In genomic region chr1:133881813-133882212, GRCm38 (mm10) we compare ENCODE assay signal across 19 mouse cellular contexts. TPM values are rescaled to one million over a fixed set of nuclear protein-coding genes. Genes with fewer than 3 reads are reported as not detected.
A peak's percentile ranks its signal among the peaks of the same experiment; 100 is the strongest.
DNase-seq lines count a peak whose midpoint lies in the region; ATAC-seq and TF ChIP-seq lines count a peak whose summit lies in the region.
"Had no signal": no experiment of that assay in that cellular context is flagged by ENCODE, and none has a peak within 500 bp of the region (broad histone marks: within the 10 kb centered on the region; RNA-seq: fewer than 3 reads in every experiment).

No protein-coding gene starts in this region.

- intact Hi-C loops in gastrocnemius, postnatal 14 days (cut with DNase I; ENCODE audit: low total_unique reads): loop anchor here (10.0 kb wide), 1 partner anchor 47 kb away; no protein-coding TSS in a partner anchor

- no peaks in the 10 kb centered on the region for H3K36me3 ChIP-seq in heart, embryonic 10.5 days
- H3K36me3 ChIP-seq in kidney, postnatal 0 days (ENCODE audit: insufficient read depth, low read length): no peaks in the 10 kb centered on the region
- H3K36me3 ChIP-seq in embryonic facial prominence, embryonic 10.5 days (replicated peaks): no peaks in the 10 kb centered on the region
- no peaks in the 10 kb centered on the region for H3K36me3 ChIP-seq in intestine, embryonic 16.5 days (ENCODE audit: control insufficient read depth, insufficient read depth, low read length)

- H3K4me1 ChIP-seq in heart, embryonic 10.5 days: peaks cover 69% of the 10 kb centered on the region
- H3K4me1 ChIP-seq in kidney, postnatal 0 days (replicated peaks; ENCODE audit: insufficient read depth, low read length): peaks cover 16% of the 10 kb centered on the region
- H3K4me1 ChIP-seq in embryonic facial prominence, embryonic 10.5 days: peaks cover 83% of the 10 kb centered on the region
- peaks cover 30% of the 10 kb centered on the region for H3K4me1 ChIP-seq in intestine, embryonic 16.5 days (ENCODE audit: control insufficient read depth, insufficient read depth, low read length)

- DNase-seq in heart, embryonic 10.5 days (ENCODE audit: low spot score): no peak
- DNase-seq in heart, adult 8-10 months (ENCODE audit: low spot score): no peak
- no peak for DNase-seq in kidney, postnatal 0 days (ENCODE audit: low spot score)
- no peak for DNase-seq in kidney, adult 18-20 months
- DNase-seq in embryonic facial prominence, embryonic 10.5 days (ENCODE audit: low spot score): no peak
- no peak for DNase-seq in gastrocnemius, postnatal 14 days
- no peak for DNase-seq in lung, postnatal 10 days
- DNase-seq: cerebellum, postnatal 14 days; embryo, embryonic 11 days; gastrocnemius, postnatal 36 days; heart, postnatal 4 days; right cerebral cortex, postnatal 4 days; thymus, postnatal 36 days had no signal

- WGBS in heart, embryonic 10.5 days: 50% methylated on average over 6 of the region's 6 CpGs
- WGBS in kidney, postnatal 0 days: 42% methylated on average over 6 of the region's 6 CpGs
- WGBS in embryonic facial prominence, embryonic 10.5 days: 50% methylated on average over 6 of the region's 6 CpGs
- WGBS in intestine, embryonic 16.5 days: 47% methylated on average over 6 of the region's 6 CpGs

- peak overlapping the region; percentile 71 for H3K27ac ChIP-seq in heart, embryonic 10.5 days
- H3K27ac ChIP-seq in kidney, postnatal 0 days: 0 out of 2 replicates have a peak overlapping the region, but pooled peaks have one; percentile 31
- 0 out of 2 replicates have a peak overlapping the region, but pooled peaks have one; percentile 19 for H3K27ac ChIP-seq in embryonic facial prominence, embryonic 10.5 days (replicated peaks)
- peak overlapping the region; percentile 41 for H3K27ac ChIP-seq in intestine, embryonic 16.5 days (ENCODE audit: low read length)

- H3K9me3 ChIP-seq in heart, embryonic 10.5 days: no peaks in the 10 kb centered on the region
- H3K9me3 ChIP-seq in kidney, postnatal 0 days (replicated peaks; ENCODE audit: low read length): no peaks in the 10 kb centered on the region
- H3K9me3 ChIP-seq in embryonic facial prominence, embryonic 10.5 days: no peaks in the 10 kb centered on the region
- H3K9me3 ChIP-seq in intestine, embryonic 16.5 days (ENCODE audit: control insufficient read depth, low read length): no peaks in the 10 kb centered on the region
- H3K9me3 ChIP-seq: megakaryocyte, embryonic 14.5 days had no signal

- H3K4me2 ChIP-seq in kidney, postnatal 0 days (ENCODE audit: low read length): no peak overlapping the region
- no peak overlapping the region for H3K4me2 ChIP-seq in intestine, embryonic 16.5 days (ENCODE audit: low read depth, low read length)
- H3K4me2 ChIP-seq: heart, embryonic 11.5 days had no signal

- no peak for TF ChIP-seq CTCF in kidney, postnatal 0 days (IDR thresholded peaks at IDR 0.05; ENCODE audit: low read depth)

- ATAC-seq in kidney, postnatal 0 days (replicated peaks; ENCODE audit: low FRiP score, low read depth): no peak
- no peak for ATAC-seq in intestine, embryonic 16.5 days
- ATAC-seq: lung, postnatal 0 days had no signal

- H3K4me3 ChIP-seq in heart, embryonic 10.5 days: no peak overlapping the region
- H3K4me3 ChIP-seq in kidney, postnatal 0 days (replicated peaks; ENCODE audit: low read depth, low read length): no peak overlapping the region
- H3K4me3 ChIP-seq in embryonic facial prominence, embryonic 10.5 days: no peak overlapping the region
- no peak overlapping the region for H3K4me3 ChIP-seq in intestine, embryonic 16.5 days (ENCODE audit: low read length)
- H3K4me3 ChIP-seq: megakaryocyte, embryonic 14.5 days had no signal

- H3K27me3 ChIP-seq in heart, embryonic 10.5 days (ENCODE audit: insufficient read depth, poor library complexity, severe bottlenecking): peaks cover 22% of the 10 kb centered on the region
- no peaks in the 10 kb centered on the region for H3K27me3 ChIP-seq in kidney, postnatal 0 days (ENCODE audit: insufficient read depth, low read length)
- H3K27me3 ChIP-seq in embryonic facial prominence, embryonic 10.5 days (replicated peaks; ENCODE audit: low read depth, poor library complexity, severe bottlenecking): peaks cover 12% of the 10 kb centered on the region
- no peaks in the 10 kb centered on the region for H3K27me3 ChIP-seq in intestine, embryonic 16.5 days (replicated peaks; ENCODE audit: control insufficient read depth, insufficient read depth, low read length)
- H3K27me3 ChIP-seq: CH12.LX had no signal

- no peak overlapping the region for H3K9ac ChIP-seq in kidney, postnatal 0 days (ENCODE audit: low read depth, low read length)
- 0 out of 2 replicates have a peak overlapping the region, but pooled peaks have one; percentile 19 for H3K9ac ChIP-seq in intestine, embryonic 16.5 days (ENCODE audit: low read depth, low read length)

RNA-seq across cellular contexts. Expression of gene Optc, which starts 26.0 kb away (rescaled TPM):
- polyA plus RNA-seq in heart, embryonic 10.5 days (2016; fragmentation: Nextera tagmentation; extraction: Ambion mirVana): 0.16 and 0.69 TPM in 2 replicates
- under 1 TPM in 2 of 4 experiments, not detected in 2; 0.31 to 0.44 TPM for total RNA-seq in heart, adult 8-10 months (2022)
- polyA plus RNA-seq in kidney, postnatal 0 days (2015; fragmentation: Nextera tagmentation; extraction: Ambion mirVana): 0.39 and 0.40 TPM in 2 replicates
- polyA plus RNA-seq in embryonic facial prominence, embryonic 10.5 days (2016; fragmentation: Nextera tagmentation; extraction: Ambion mirVana): 0.38 and 0.79 TPM in 2 replicates
- polyA plus RNA-seq in intestine, embryonic 16.5 days (2015; fragmentation: Nextera tagmentation; extraction: Ambion mirVana): 1.1 and 1.3 TPM in 2 replicates
- under 1 TPM; 0.18 TPM for total RNA-seq in gastrocnemius, postnatal 14 days (2021)
- total RNA-seq: CH12.LX; gastrocnemius, postnatal 36 days; monocyte, adult 5-6 weeks had no signal

RNA-seq across cellular contexts. Expression of gene Prelp, which starts 39.4 kb away (rescaled TPM):
- polyA plus RNA-seq in heart, embryonic 10.5 days (2016; fragmentation: Nextera tagmentation; extraction: Ambion mirVana): 0.16 and 0.31 TPM in 2 replicates
- 10 to 100 TPM; 26.0 to 28.4 (median 27.1) TPM for total RNA-seq in heart, adult 8-10 months (2022)
- 2.2 TPM in 2 replicates for polyA plus RNA-seq in kidney, postnatal 0 days (2015; fragmentation: Nextera tagmentation; extraction: Ambion mirVana)
- 0.74 and 0.91 TPM in 2 replicates for polyA plus RNA-seq in embryonic facial prominence, embryonic 10.5 days (2016; fragmentation: Nextera tagmentation; extraction: Ambion mirVana)
- 2.7 and 2.9 TPM in 2 replicates for polyA plus RNA-seq in intestine, embryonic 16.5 days (2015; fragmentation: Nextera tagmentation; extraction: Ambion mirVana)
- total RNA-seq in gastrocnemius, postnatal 14 days (2021): 10 to 100 TPM; 15.6 to 18.4 TPM
- total RNA-seq: CH12.LX; monocyte, adult 5-6 weeks had no signal

Comparison
In these comparisons a context has a peak if more than half of its experiments do, and no peak if none do; other contexts are left out.
1. H3K27ac ChIP-seq: peak in every context shown above with its lines; median percentile 71 in heart, embryonic 10.5 days; 41 in intestine, embryonic 16.5 days; 31 in kidney, postnatal 0 days; 19 in embryonic facial prominence, embryonic 10.5 days.